ENCODE assay signal across 9 mouse cellular contexts in the genomic region with DNA sequence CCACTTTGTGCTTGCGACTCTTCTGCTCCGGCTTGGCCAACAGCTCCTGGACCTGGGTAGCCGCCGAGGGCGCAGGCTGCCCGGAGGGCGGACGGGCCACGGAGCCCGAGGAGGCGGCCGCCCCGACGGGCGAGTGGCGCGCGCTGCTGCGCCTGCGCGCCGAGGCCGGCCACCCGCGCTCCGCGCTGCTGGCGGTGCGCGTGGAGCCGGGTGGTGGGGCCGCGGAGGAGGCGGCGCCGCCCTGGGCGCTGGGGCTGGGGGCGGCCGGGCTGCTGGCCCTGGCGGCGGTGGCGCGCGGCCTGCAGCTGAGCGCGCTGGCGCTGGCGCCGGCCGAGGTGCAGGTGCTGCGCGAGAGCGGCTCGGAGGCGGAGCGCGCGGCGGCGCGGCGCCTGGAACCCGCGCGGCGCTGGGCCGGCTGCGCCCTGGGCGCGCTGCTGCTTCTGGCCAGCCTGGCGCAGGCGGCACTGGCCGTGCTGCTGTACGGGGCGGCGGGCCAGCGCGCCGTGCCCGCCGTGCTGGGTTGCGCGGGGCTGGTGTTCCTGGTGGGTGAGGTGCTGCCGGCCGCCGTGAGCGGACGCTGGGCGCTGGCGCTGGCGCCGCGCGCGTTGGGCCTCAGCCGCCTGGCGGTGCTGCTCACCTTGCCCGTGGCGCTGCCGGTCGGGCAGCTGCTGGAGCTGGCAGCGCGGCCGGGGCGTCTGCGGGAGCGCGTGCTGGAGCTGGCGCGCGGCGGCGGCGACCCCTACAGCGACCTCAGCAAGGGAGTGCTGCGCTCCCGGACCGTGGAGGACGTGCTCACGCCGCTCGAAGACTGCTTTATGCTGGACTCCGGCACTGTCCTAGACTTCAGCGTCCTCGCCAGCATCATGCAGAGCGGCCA. TPM values are rescaled to one million over a fixed set of nuclear protein-coding genes. Genes with fewer than 3 reads are reported as not detected.
A peak's percentile ranks its signal among the peaks of the same experiment; 100 is the strongest.
DNase-seq lines count a peak whose midpoint lies in the region; ATAC-seq lines count a peak whose summit lies in the region.
"Had no signal": no experiment of that assay in that cellular context is flagged by ENCODE, and none has a peak within 500 bp of the region (broad histone marks: within the 10 kb centered on the region; RNA-seq: fewer than 3 reads in every experiment).

No protein-coding gene starts in this region.

- H3K4me3 ChIP-seq in heart, embryonic 14.5 days (ENCODE audit: control insufficient read depth in 1 of 2, insufficient read depth in 1 of 2, low read depth in 1 of 2, low read length in 2 of 2) = peak overlapping the region; percentile 93

- no peaks in the 10 kb centered on the region for H3K27me3 ChIP-seq in heart, embryonic 14.5 days (ENCODE audit: control insufficient read depth, insufficient read depth, low read length)

- peak overlapping the region; percentile 93 for H3K9ac ChIP-seq in heart, embryonic 14.5 days (ENCODE audit: low read length)

- peak overlapping the region; percentile 86 for H3K4me2 ChIP-seq in heart, embryonic 14.5 days (ENCODE audit: low read length)

- ATAC-seq in CD4-positive, CD25-positive, alpha-beta regulatory T cell, adult 4 months = peak; percentile 35
- peak; percentile 49 for ATAC-seq in heart, embryonic 14.5 days (ENCODE audit: insufficient number of reproducible peaks, insufficient read depth, low FRiP score, low read depth)
- no peak for ATAC-seq in monocyte, adult 5-6 weeks (replicated peaks; ENCODE audit: insufficient number of reproducible peaks, low FRiP score, low TSS enrichment, poor library complexity, severe bottlenecking)

- H3K27ac ChIP-seq in heart, embryonic 14.5 days (replicated peaks in 1 of 2; ENCODE audit: control insufficient read depth in 1 of 2, insufficient read depth in 1 of 2, low read depth in 2 of 2, low read length in 2 of 2) = peak overlapping the region; percentile 95 to 98

- peak; percentile 62 for DNase-seq in R1 (ENCODE audit: low read depth, low spot score)
- peak; percentile 75 for DNase-seq in embryo, embryonic 11 days
- DNase-seq in layer of hippocampus, adult 9-11 months = peak; percentile 57
- peak; percentile 58 to 68 for DNase-seq in lung, postnatal 4 days
- DNase-seq in right cerebral cortex, postnatal 4 days = peak; percentile 50

- WGBS in heart, embryonic 14.5 days = under 1% methylated on average over 72 of the region's 126 CpGs

- peaks cover 4% of the 10 kb centered on the region; the same call in 1 of the 2 replicates for H3K9me3 ChIP-seq in heart, embryonic 14.5 days (ENCODE audit: control insufficient read depth, low read length)

- H3K36me3 ChIP-seq in heart, embryonic 14.5 days (ENCODE audit: control insufficient read depth, insufficient read depth, low read length) = peaks cover 27% of the 10 kb centered on the region

- peaks cover 10 to 32% of the 10 kb centered on the region in 2 experiments for H3K4me1 ChIP-seq in heart, embryonic 14.5 days (ENCODE audit: control insufficient read depth in 2 of 2, insufficient read depth in 2 of 2, low read length in 2 of 2)

RNA-seq across cellular contexts. Expression of gene Cnnm3, which starts 0.7 kb away (rescaled TPM):
- polyA plus RNA-seq in CD4-positive, CD25-positive, alpha-beta regulatory T cell, adult 4 months (2017; shearing (Covaris generic)) = 1 to 10 TPM; 7.5 to 7.6 TPM
- polyA plus RNA-seq in heart, embryonic 14.5 days (2014; fragmentation: Nextera tagmentation; extraction: Ambion mirVana) = 3.7 and 3.9 TPM in 2 replicates
- 3.9 to 11.4 TPM (median 6.2 TPM) in 3 replicates for total RNA-seq in monocyte, adult 5-6 weeks (2017)

RNA-seq across cellular contexts. Expression of gene Ankrd23, which starts 24.4 kb away (rescaled TPM):
- 100 to 1,000 TPM in 1 of 2 experiments, 10 to 100 TPM in 1; 39.3 to 112 TPM for polyA plus RNA-seq in CD4-positive, CD25-positive, alpha-beta regulatory T cell, adult 4 months (2017; shearing (Covaris generic))
- polyA plus RNA-seq in heart, embryonic 14.5 days (2014; fragmentation: Nextera tagmentation; extraction: Ambion mirVana) = 18.9 and 19.4 TPM in 2 replicates
- 9.4 to 21.2 TPM (median 19.1 TPM) in 3 replicates for total RNA-seq in monocyte, adult 5-6 weeks (2017)

RNA-seq across cellular contexts. Expression of gene Gm42417, which starts 26.9 kb away (rescaled TPM):
- 1 to 10 TPM in 1 of 2 experiments, not detected in 1; 2.3 TPM for polyA plus RNA-seq in CD4-positive, CD25-positive, alpha-beta regulatory T cell, adult 4 months (2017; shearing (Covaris generic))
- polyA plus RNA-seq in heart, embryonic 14.5 days (2014; fragmentation: Nextera tagmentation; extraction: Ambion mirVana) = not detected in 2 replicates
- not detected in 3 replicates for total RNA-seq in monocyte, adult 5-6 weeks (2017)
- polyA plus RNA-seq: large intestine, adult 2 months had no signal

RNA-seq across cellular contexts. Expression of gene Ankrd39, which starts 34.9 kb away (rescaled TPM):
- 10 to 100 TPM; 19.4 to 23.9 TPM for polyA plus RNA-seq in CD4-positive, CD25-positive, alpha-beta regulatory T cell, adult 4 months (2017; shearing (Covaris generic))
- 27.2 and 29.0 TPM in 2 replicates for polyA plus RNA-seq in heart, embryonic 14.5 days (2014; fragmentation: Nextera tagmentation; extraction: Ambion mirVana)
- 4.9 to 7.9 TPM (median 7.6 TPM) in 3 replicates for total RNA-seq in monocyte, adult 5-6 weeks (2017)

RNA-seq across cellular contexts. Expression of gene Cnnm4, which starts 40.9 kb away (rescaled TPM):
- polyA plus RNA-seq in CD4-positive, CD25-positive, alpha-beta regulatory T cell, adult 4 months (2017; shearing (Covaris generic)) = 10 to 100 TPM; 12.3 to 19.6 TPM
- 4.5 and 5.9 TPM in 2 replicates for polyA plus RNA-seq in heart, embryonic 14.5 days (2014; fragmentation: Nextera tagmentation; extraction: Ambion mirVana)
- 16.4 to 17.0 TPM (median 17.0 TPM) in 3 replicates for total RNA-seq in monocyte, adult 5-6 weeks (2017)
